Mouse (Mus musculus) adrenal gland, postnatal 25 days (tissue): Measurements from ENCODE around the gene Il20. TPM values are rescaled to one million over a fixed set of nuclear protein-coding genes. Genes with fewer than 3 reads are reported as not detected.

Source experiments
- DNase-seq: peaks from one replicate; pipeline ENCODE4 v3.0.0; 2021; ENCODE audit warnings: mixed read lengths
- total RNA-seq: library from RNA; stranded (reverse); gene quantifications from 2 replicates; pipeline ENCODE4 v1.2.3, GENCODE M21; 2021

Il20 gene
- total RNA-seq, 1 experiment from 2014 or later = not detected

DNA sequence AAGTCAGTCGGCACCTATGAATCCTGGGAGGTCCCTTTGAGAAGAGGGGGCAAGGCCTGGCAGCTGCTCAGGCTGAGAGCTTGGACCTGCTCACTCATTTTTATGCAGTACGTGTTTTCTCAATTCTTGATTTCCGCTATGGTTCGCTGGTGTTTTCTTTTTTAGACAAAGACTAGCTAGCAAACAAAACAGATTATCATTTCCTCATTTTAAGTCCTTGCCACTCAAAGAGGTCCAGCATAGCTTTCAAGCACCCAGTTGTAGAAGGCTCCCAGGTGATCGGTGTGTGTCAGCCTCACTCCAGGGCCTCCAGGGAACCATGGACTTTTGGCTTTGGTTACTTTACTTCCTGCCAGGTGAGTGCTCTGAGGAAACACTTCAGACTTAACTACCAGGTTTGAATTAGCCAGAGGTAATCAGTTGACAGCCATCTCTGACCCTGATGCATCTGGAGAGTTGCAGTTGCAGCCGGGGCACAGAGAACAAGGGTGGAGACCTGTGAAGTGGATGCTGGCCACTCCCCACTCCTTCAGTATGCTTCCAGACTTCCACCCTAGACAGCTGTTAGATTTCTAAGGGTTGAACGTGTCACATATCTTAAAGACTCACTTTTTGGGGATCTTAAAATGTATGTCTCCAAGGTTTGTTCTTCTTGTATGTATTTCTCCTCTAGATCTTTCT, 45.6 kb downstream of the Il20 start, which contains the start of gene Fcmr:
TSS of gene Fcmr (plus strand) at position 129 of the 681 bp plus-strand sequence.
- DNase-seq = no peak

DNA sequence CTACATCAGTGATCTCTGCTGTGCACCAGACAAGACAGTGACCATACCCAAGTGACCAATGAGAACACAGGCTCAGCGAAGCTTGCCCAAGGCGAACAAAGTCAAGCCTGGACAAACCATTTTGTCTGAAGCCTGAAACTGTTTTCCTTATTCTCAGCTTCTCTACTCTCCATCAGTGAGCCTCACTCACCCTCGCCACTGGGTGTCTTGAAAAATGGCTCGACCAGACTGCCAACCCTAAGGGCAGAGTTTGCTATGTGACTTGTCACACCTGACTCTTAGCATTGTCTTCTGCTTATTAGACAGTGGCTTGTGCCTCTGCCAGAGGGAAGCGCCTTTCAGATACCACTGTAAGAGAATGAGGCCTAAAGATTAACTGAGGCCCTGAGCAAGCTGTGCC, 46.5 kb downstream of the Il20 start:
- no peak for DNase-seq

DNA sequence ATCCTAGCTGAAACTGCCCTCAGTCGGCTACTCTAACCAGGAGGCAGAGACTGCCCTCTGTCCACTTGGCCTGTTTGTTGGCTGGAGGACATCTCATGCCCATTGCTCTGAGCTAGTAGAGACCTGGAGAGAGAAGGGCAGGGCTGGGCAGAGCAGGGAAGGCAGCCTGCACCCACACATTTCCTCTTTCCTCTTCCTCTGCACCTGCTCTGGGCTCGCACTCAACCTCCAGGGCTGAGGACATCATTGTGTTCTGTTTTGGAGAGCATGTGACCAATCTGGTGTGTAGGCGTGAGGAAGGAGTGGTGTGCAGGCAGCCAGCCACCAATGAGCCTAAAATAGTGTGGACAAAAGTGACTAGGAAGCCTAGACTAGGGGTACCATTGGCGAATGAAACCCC, 47.0 kb downstream of the Il20 start:
- no peak for DNase-seq

DNA sequence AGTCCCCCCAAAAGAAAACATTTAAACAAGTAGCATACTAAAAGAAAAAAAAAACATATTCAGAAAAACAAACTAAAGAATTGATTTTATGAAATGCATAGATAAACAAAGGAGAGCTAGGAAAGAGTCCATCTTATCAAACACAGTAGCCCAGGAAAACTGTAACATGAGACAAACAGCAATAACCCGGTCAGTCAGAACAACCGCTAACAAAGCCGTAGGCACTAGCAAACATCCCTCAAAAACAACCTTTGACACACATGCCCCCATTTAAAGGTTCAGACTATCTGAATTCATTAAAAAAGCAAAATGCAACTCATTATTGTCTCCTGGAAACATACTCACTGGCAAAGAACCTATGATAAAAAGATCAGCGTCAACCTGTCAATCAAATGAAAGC, 53.8 kb downstream of the Il20 start:
- no peak for DNase-seq

Other genes starting within 250 kb of the Il20 start
- gene C4bp, start 249.8 kb downstream of the Il20 start, total RNA-seq = 3.8 TPM in 1 of 2 replicates, not detected in the other
- 0.21 TPM in 1 of 2 replicates, not detected in the other for gene Gm29427, start 195.7 kb downstream of the Il20 start, total RNA-seq
- 8.7 and 9.9 TPM in 2 replicates for gene Yod1, start 194.1 kb downstream of the Il20 start, total RNA-seq
- gene Pfkfb2, start 182.2 kb downstream of the Il20 start, total RNA-seq = 29.3 and 34.7 TPM in 2 replicates
- 2.5 and 3.4 TPM in 2 replicates for gene AA986860, start 179.5 kb downstream of the Il20 start, total RNA-seq
- gene Fcamr, start 110.5 kb downstream of the Il20 start, total RNA-seq = not detected in 2 replicates
- 2.6 TPM in 1 of 2 replicates, not detected in the other for gene Pigr, start 84.8 kb downstream of the Il20 start, total RNA-seq
- 0.76 and 1.1 TPM in 2 replicates for gene Fcmr, start 45.8 kb downstream of the Il20 start, total RNA-seq
- not detected in 2 replicates for gene Il24, start 24.0 kb downstream of the Il20 start, total RNA-seq
- not detected in 2 replicates for gene Il19, start 28.7 kb upstream of the Il20 start, total RNA-seq
- gene Il10, start 108.4 kb upstream of the Il20 start, total RNA-seq = not detected in 2 replicates
- gene Mapkapk2, start 186.4 kb upstream of the Il20 start, total RNA-seq = 134 and 159 TPM in 2 replicates
- 4.9 and 5.4 TPM in 2 replicates for gene Dyrk3, start 226.9 kb upstream of the Il20 start, total RNA-seq
- 46.7 and 48.9 TPM in 2 replicates for gene Eif2d, start 241.7 kb upstream of the Il20 start, total RNA-seq